9 mouse cellular contexts compared by ENCODE assay signal in the genomic region with DNA sequence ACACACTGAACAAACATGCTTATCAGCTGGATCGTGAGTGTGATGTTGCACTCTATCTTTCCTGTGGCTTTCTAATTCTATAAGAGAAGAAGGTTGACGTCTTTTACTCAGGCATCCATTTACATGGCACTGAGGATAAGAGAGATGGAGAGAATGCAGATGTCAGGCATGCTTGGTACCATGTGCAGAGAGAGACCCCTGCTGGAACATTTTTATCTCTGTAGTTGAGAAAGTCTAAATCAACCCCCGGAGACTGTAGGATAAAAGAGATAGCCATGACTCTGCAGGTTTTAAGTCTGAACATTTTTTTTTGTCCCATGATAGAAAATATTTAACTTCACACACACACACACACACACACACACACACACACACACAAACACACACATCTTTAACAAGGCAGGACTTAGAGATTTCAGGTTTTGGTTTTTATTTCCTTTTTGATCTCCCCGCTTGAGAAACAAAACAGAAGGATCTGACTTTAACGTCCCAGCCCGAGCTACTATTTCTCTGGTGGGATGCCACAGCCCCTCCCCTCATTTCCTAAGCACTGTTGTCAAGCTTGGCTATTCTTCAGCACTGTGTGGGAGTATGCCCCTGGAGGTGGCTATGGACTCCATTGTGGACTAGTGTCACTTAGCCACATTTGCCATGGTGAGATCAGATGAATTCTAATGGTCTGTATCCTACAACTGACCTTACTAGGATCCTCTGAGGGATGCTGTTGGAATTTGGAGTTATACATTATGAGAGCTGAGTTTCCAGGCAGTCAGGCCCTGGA. TPM values are rescaled to one million over a fixed set of nuclear protein-coding genes. Genes with fewer than 3 reads are reported as not detected.
A peak's percentile ranks its signal among the peaks of the same experiment; 100 is the strongest.
DNase-seq lines count a peak whose midpoint lies in the region; ATAC-seq lines count a peak whose summit lies in the region.
"Had no signal": no experiment of that assay in that cellular context is flagged by ENCODE, and none has a peak within 500 bp of the region (broad histone marks: within the 10 kb centered on the region; RNA-seq: fewer than 3 reads in every experiment).

No protein-coding gene starts in this region.

- no peaks in the 10 kb centered on the region for H3K36me3 ChIP-seq in hindbrain, embryonic 13.5 days
- no peaks in the 10 kb centered on the region for H3K36me3 ChIP-seq in midbrain, embryonic 15.5 days (replicated peaks)
- H3K36me3 ChIP-seq: embryonic facial prominence, embryonic 12.5 days had no signal

- DNase-seq in layer of hippocampus, adult 11-12 months (ENCODE audit: low spot score) = peak; percentile 72
- no peak for DNase-seq in layer of hippocampus, postnatal 25 days (ENCODE audit: extremely low spot score in 1 of 2, low spot score in 1 of 2)
- peak; percentile 4 for DNase-seq in adrenal gland, postnatal 25 days
- peak; percentile 24 for DNase-seq in fibroblast of lung, adult 2 months (ENCODE audit: low read depth)
- peak; percentile 70 for DNase-seq in left cerebral cortex, adult 11 months (ENCODE audit: low spot score)
- DNase-seq in MN1 (ENCODE audit: low spot score) = no peak

- no peak overlapping the region for H3K4me2 ChIP-seq in hindbrain, embryonic 13.5 days
- H3K4me2 ChIP-seq in midbrain, embryonic 15.5 days = no peak overlapping the region
- H3K4me2 ChIP-seq: embryonic facial prominence, embryonic 12.5 days had no signal

- no peak overlapping the region for H3K27ac ChIP-seq in hindbrain, embryonic 13.5 days
- no peak overlapping the region for H3K27ac ChIP-seq in midbrain, embryonic 15.5 days
- H3K27ac ChIP-seq: embryonic facial prominence, embryonic 12.5 days had no signal

- WGBS in hindbrain, embryonic 13.5 days = 39% methylated on average over 6 of the region's 6 CpGs
- WGBS in midbrain, embryonic 15.5 days = 39% methylated on average over 6 of the region's 6 CpGs

- ATAC-seq in hindbrain, embryonic 13.5 days (ENCODE audit: low FRiP score) = peak; percentile 63
- ATAC-seq in midbrain, embryonic 15.5 days (replicated peaks) = peak; percentile 80

- no peak overlapping the region for H3K9ac ChIP-seq in hindbrain, embryonic 13.5 days
- no peak overlapping the region for H3K9ac ChIP-seq in midbrain, embryonic 15.5 days
- H3K9ac ChIP-seq: embryonic facial prominence, embryonic 12.5 days had no signal

- no peak overlapping the region for H3K4me3 ChIP-seq in hindbrain, embryonic 13.5 days
- H3K4me3 ChIP-seq in midbrain, embryonic 15.5 days = no peak overlapping the region
- H3K4me3 ChIP-seq: embryonic facial prominence, embryonic 12.5 days had no signal

- H3K9me3 ChIP-seq in hindbrain, embryonic 13.5 days = no peaks in the 10 kb centered on the region
- no peaks in the 10 kb centered on the region for H3K9me3 ChIP-seq in midbrain, embryonic 15.5 days
- H3K9me3 ChIP-seq: embryonic facial prominence, embryonic 12.5 days had no signal

- no peaks in the 10 kb centered on the region for H3K27me3 ChIP-seq in hindbrain, embryonic 13.5 days
- no peaks in the 10 kb centered on the region for H3K27me3 ChIP-seq in midbrain, embryonic 15.5 days (replicated peaks)
- H3K27me3 ChIP-seq: embryonic facial prominence, embryonic 12.5 days had no signal

- peaks cover 12% of the 10 kb centered on the region for H3K4me1 ChIP-seq in hindbrain, embryonic 13.5 days (replicated peaks)
- peaks cover 13% of the 10 kb centered on the region for H3K4me1 ChIP-seq in midbrain, embryonic 15.5 days
- H3K4me1 ChIP-seq: embryonic facial prominence, embryonic 12.5 days had no signal

RNA-seq across cellular contexts. Expression of gene Slc9a9, which starts 55.6 kb away (rescaled TPM):
- 10 to 100 TPM; 12.3 to 18.0 TPM for total RNA-seq in layer of hippocampus, postnatal 25 days (2021)
- 1.6 and 2.8 TPM in 2 replicates for total RNA-seq in adrenal gland, postnatal 25 days (2021)
- polyA plus RNA-seq in hindbrain, embryonic 13.5 days (2015; fragmentation: Nextera tagmentation; extraction: Ambion mirVana) = 5.6 and 6.0 TPM in 2 replicates
- 6.4 and 7.3 TPM in 2 replicates for polyA plus RNA-seq in midbrain, embryonic 15.5 days (2015; fragmentation: Nextera tagmentation; extraction: Ambion mirVana)

Comparison
In these comparisons a context has a peak if more than half of its experiments do, and no peak if none do; other contexts are left out.
1. DNase-seq: peak in layer of hippocampus, adult 11-12 months (single experiment), adrenal gland, postnatal 25 days (single experiment), fibroblast of lung, adult 2 months (single experiment) and left cerebral cortex, adult 11 months (single experiment); none in layer of hippocampus, postnatal 25 days (0 of 2) and MN1 (single experiment).